Comparison of ENCODE assay signal across 22 mouse cellular contexts in genomic region chr15:82230098-82230611, GRCm38 (mm10). TPM values are rescaled to one million over a fixed set of nuclear protein-coding genes. Genes with fewer than 3 reads are reported as not detected.
DNase-seq lines count a peak whose midpoint lies in the region; ATAC-seq and TF ChIP-seq lines count a peak whose summit lies in the region.
"Had no signal": no experiment of that assay in that cellular context is flagged by ENCODE, and none has a peak within 500 bp of the region (broad histone marks: within the 10 kb centered on the region; RNA-seq: fewer than 3 reads in every experiment).

No protein-coding gene starts in this region.

- 64% methylated on average over 6 of the region's 6 CpGs for WGBS in heart, embryonic 10.5 days
- 78% methylated on average over 6 of the region's 6 CpGs for WGBS in heart, adult 2 months
- WGBS in stomach, embryonic 15.5 days = 68% methylated on average over 6 of the region's 6 CpGs
- WGBS in stomach, postnatal 0 days = 72% methylated on average over 6 of the region's 6 CpGs
- 64% methylated on average over 6 of the region's 6 CpGs for WGBS in liver, embryonic 11.5 days

- ATAC-seq in stomach, embryonic 15.5 days (ENCODE audit: insufficient read depth, low FRiP score, low read depth) = peak; percentile 23; the same call in 1 of the 2 replicates
- no peak for ATAC-seq in stomach, postnatal 0 days (ENCODE audit: low FRiP score, low TSS enrichment)
- peak; percentile 50 for ATAC-seq in liver, embryonic 11.5 days (replicated peaks; ENCODE audit: low FRiP score)
- ATAC-seq: forebrain, embryonic 16.5 days had no signal

- H3K27me3 ChIP-seq in heart, embryonic 10.5 days (ENCODE audit: insufficient read depth, poor library complexity, severe bottlenecking) = peaks cover 51% of the 10 kb centered on the region
- H3K27me3 ChIP-seq in heart, adult 2 months (ENCODE audit: control insufficient read depth, insufficient read depth, low read length) = no peaks in the 10 kb centered on the region
- peaks cover 4% of the 10 kb centered on the region; the same call in 1 of the 2 replicates for H3K27me3 ChIP-seq in stomach, embryonic 15.5 days (replicated peaks)
- H3K27me3 ChIP-seq in stomach, postnatal 0 days (ENCODE audit: control insufficient read depth, insufficient read depth, low read length) = no peaks in the 10 kb centered on the region
- peaks cover 4% of the 10 kb centered on the region for H3K27me3 ChIP-seq in liver, embryonic 11.5 days (replicated peaks; ENCODE audit: control insufficient read depth, insufficient read depth, low read length)

- H3K9ac ChIP-seq in heart, adult 2 months (ENCODE audit: low read depth, low read length) = no peak overlapping the region
- H3K9ac ChIP-seq in stomach, embryonic 15.5 days = no peak overlapping the region
- H3K9ac ChIP-seq in stomach, postnatal 0 days (ENCODE audit: low read length) = no peak overlapping the region
- H3K9ac ChIP-seq in liver, embryonic 11.5 days (ENCODE audit: low read depth, low read length) = peak overlapping the region; percentile 56; the same call in 1 of the 2 replicates
- H3K9ac ChIP-seq: embryonic facial prominence, embryonic 15.5 days; heart, embryonic 15.5 days; intestine, embryonic 15.5 days; lung, embryonic 14.5 days; midbrain, embryonic 12.5 days; neural tube, embryonic 15.5 days had no signal

- no peak overlapping the region for H3K4me3 ChIP-seq in heart, embryonic 10.5 days
- H3K4me3 ChIP-seq in heart, adult 2 months = no peak overlapping the region
- no peak overlapping the region for H3K4me3 ChIP-seq in stomach, embryonic 15.5 days (replicated peaks)
- no peak overlapping the region for H3K4me3 ChIP-seq in stomach, postnatal 0 days (ENCODE audit: low read depth, low read length)
- no peak overlapping the region for H3K4me3 ChIP-seq in liver, embryonic 11.5 days (ENCODE audit: low read depth, low read length)
- H3K4me3 ChIP-seq: embryonic facial prominence, embryonic 15.5 days; heart, embryonic 15.5 days; intestine, embryonic 15.5 days; midbrain, embryonic 12.5 days; myocyte; neural tube, embryonic 15.5 days had no signal

- H3K4me1 ChIP-seq in heart, embryonic 10.5 days = peaks cover 22% of the 10 kb centered on the region
- H3K4me1 ChIP-seq in heart, adult 2 months (ENCODE audit: control insufficient read depth, insufficient read depth, low read length) = no peaks in the 10 kb centered on the region
- H3K4me1 ChIP-seq in stomach, embryonic 15.5 days = no peaks in the 10 kb centered on the region
- H3K4me1 ChIP-seq in stomach, postnatal 0 days (replicated peaks; ENCODE audit: control insufficient read depth, insufficient read depth) = no peaks in the 10 kb centered on the region
- H3K4me1 ChIP-seq in liver, embryonic 11.5 days (replicated peaks; ENCODE audit: control insufficient read depth, insufficient read depth, low read length) = peaks cover 13% of the 10 kb centered on the region

- no peak for DNase-seq in heart, embryonic 10.5 days (ENCODE audit: low spot score)
- DNase-seq in heart, adult 2 months = no peak
- DNase-seq in stomach, postnatal 0 days (ENCODE audit: low spot score) = no peak
- DNase-seq in liver, embryonic 11.5 days (ENCODE audit: low spot score) = no peak
- DNase-seq in adrenal gland, postnatal 4 days (ENCODE audit: low spot score in 2 of 2) = no peak
- DNase-seq in right cerebral cortex, postnatal 14 days = no peak
- DNase-seq: cerebellum, adult 11 months; lung, embryonic 14.5 days; right cerebral cortex, postnatal 4 days; thymus, adult 2 months had no signal

- intact Hi-C loops in heart, adult 2 months (cut with DNase I) = no loop called here

- no peak for TF ChIP-seq EP300 in heart, adult 2 months (IDR thresholded peaks at IDR 0.05; ENCODE audit: insufficient read depth, low read depth, low read length)
- TF ChIP-seq EP300 in stomach, postnatal 0 days (optimal IDR thresholded peaks at IDR 0.05) = no peak

- no peak for TF ChIP-seq CTCF in heart, adult 2 months (IDR thresholded peaks at IDR 0.05)
- TF ChIP-seq CTCF in stomach, postnatal 0 days (IDR thresholded peaks at IDR 0.05; ENCODE audit: low read depth) = no peak

- no peak for TF ChIP-seq POLR2A in heart, adult 2 months (IDR thresholded peaks at IDR 0.05; ENCODE audit: insufficient read depth, low read depth, low read length)

- H3K9me3 ChIP-seq in heart, embryonic 10.5 days = no peaks in the 10 kb centered on the region
- H3K9me3 ChIP-seq in stomach, embryonic 15.5 days = no peaks in the 10 kb centered on the region
- no peaks in the 10 kb centered on the region for H3K9me3 ChIP-seq in stomach, postnatal 0 days (ENCODE audit: control insufficient read depth, low read length)
- no peaks in the 10 kb centered on the region for H3K9me3 ChIP-seq in liver, embryonic 11.5 days (ENCODE audit: control insufficient read depth, low read length)
- H3K9me3 ChIP-seq: embryonic facial prominence, embryonic 15.5 days; heart, embryonic 15.5 days; intestine, embryonic 15.5 days; midbrain, embryonic 12.5 days; neural tube, embryonic 15.5 days had no signal

- peaks cover 14% of the 10 kb centered on the region; the same call in 1 of the 2 replicates for H3K36me3 ChIP-seq in heart, embryonic 10.5 days
- H3K36me3 ChIP-seq in heart, adult 2 months (ENCODE audit: control insufficient read depth, insufficient read depth, low read length) = no peaks in the 10 kb centered on the region
- no peaks in the 10 kb centered on the region for H3K36me3 ChIP-seq in stomach, embryonic 15.5 days
- no peaks in the 10 kb centered on the region for H3K36me3 ChIP-seq in stomach, postnatal 0 days (ENCODE audit: control insufficient read depth, insufficient read depth, low read length)
- H3K36me3 ChIP-seq in liver, embryonic 11.5 days (ENCODE audit: control insufficient read depth, insufficient read depth, low read length) = peaks cover 3% of the 10 kb centered on the region; the same call in 1 of the 2 replicates
- H3K36me3 ChIP-seq: heart, embryonic 15.5 days; intestine, embryonic 15.5 days; neural tube, embryonic 15.5 days had no signal

- peak overlapping the region; percentile 75 for H3K27ac ChIP-seq in heart, embryonic 10.5 days
- H3K27ac ChIP-seq in heart, adult 2 months = no peak overlapping the region
- H3K27ac ChIP-seq in stomach, embryonic 15.5 days = no peak overlapping the region
- no peak overlapping the region for H3K27ac ChIP-seq in stomach, postnatal 0 days (replicated peaks)
- H3K27ac ChIP-seq in liver, embryonic 11.5 days (ENCODE audit: low read depth, low read length) = peak overlapping the region; percentile 69
- H3K27ac ChIP-seq: embryonic facial prominence, embryonic 15.5 days; heart, embryonic 15.5 days; intestine, embryonic 15.5 days; midbrain, embryonic 12.5 days; neural tube, embryonic 15.5 days had no signal

- no peaks in the 10 kb centered on the region for H3K79me2 ChIP-seq in heart, adult 2 months (replicated peaks; ENCODE audit: control insufficient read depth, insufficient read depth, low read length)

- H3K4me2 ChIP-seq in stomach, embryonic 15.5 days = no peak overlapping the region
- no peak overlapping the region for H3K4me2 ChIP-seq in stomach, postnatal 0 days (replicated peaks; ENCODE audit: low read depth)
- H3K4me2 ChIP-seq in liver, embryonic 11.5 days = peak overlapping the region; percentile 40
- H3K4me2 ChIP-seq: embryonic facial prominence, embryonic 15.5 days; heart, embryonic 15.5 days; intestine, embryonic 15.5 days; lung, embryonic 14.5 days; midbrain, embryonic 12.5 days; neural tube, embryonic 15.5 days had no signal

RNA-seq across cellular contexts. Expression of gene Tnfrsf13c, which starts 6.0 kb away (rescaled TPM):
- polyA plus RNA-seq in heart, embryonic 10.5 days (2016; fragmentation: Nextera tagmentation; extraction: Ambion mirVana) = 0.20 TPM in 1 of 2 replicates, not detected in the other
- total RNA-seq in heart, adult 2 months (2021) = under 1 TPM; 0.16 to 0.18 TPM
- polyA plus RNA-seq in heart, adult 2 months (2012; rRNA removed) = 0.44 and 0.86 TPM in 2 replicates
- polyA plus RNA-seq in stomach, embryonic 15.5 days (2015; fragmentation: Nextera tagmentation; extraction: Ambion mirVana) = 0.06 and 0.13 TPM in 2 replicates
- polyA plus RNA-seq in stomach, postnatal 0 days (2015; fragmentation: Nextera tagmentation; extraction: Ambion mirVana) = not detected in 2 replicates
- 0.16 and 0.56 TPM in 2 replicates for polyA plus RNA-seq in liver, embryonic 11.5 days (2014; fragmentation: Nextera tagmentation; extraction: Ambion mirVana)
- 1 to 10 TPM in 1 of 2 experiments, under 1 TPM in 1; 0.65 to 1.5 TPM for total RNA-seq in adrenal gland, postnatal 4 days (2021)
- polyA plus RNA-seq: heart, embryonic 15.5 days; intestine, embryonic 15.5 days; limb, embryonic 11.5 days; lung, embryonic 14.5 days; midbrain, embryonic 12.5 days had no signal

RNA-seq across cellular contexts. Expression of gene Cenpm, which starts 14.4 kb away (rescaled TPM):
- polyA plus RNA-seq in heart, embryonic 10.5 days (2016; fragmentation: Nextera tagmentation; extraction: Ambion mirVana) = 58.1 and 66.3 TPM in 2 replicates
- under 1 TPM; 0.39 to 0.42 TPM for total RNA-seq in heart, adult 2 months (2021)
- polyA plus RNA-seq in heart, adult 2 months (2012; rRNA removed) = 0.76 and 1.7 TPM in 2 replicates
- polyA plus RNA-seq in stomach, embryonic 15.5 days (2015; fragmentation: Nextera tagmentation; extraction: Ambion mirVana) = 51.0 and 57.6 TPM in 2 replicates
- 24.0 and 27.0 TPM in 2 replicates for polyA plus RNA-seq in stomach, postnatal 0 days (2015; fragmentation: Nextera tagmentation; extraction: Ambion mirVana)
- 56.5 and 58.8 TPM in 2 replicates for polyA plus RNA-seq in liver, embryonic 11.5 days (2014; fragmentation: Nextera tagmentation; extraction: Ambion mirVana)
- 10 to 100 TPM; 12.8 to 16.8 TPM for total RNA-seq in adrenal gland, postnatal 4 days (2021)

RNA-seq across cellular contexts. Expression of gene Shisa8, which starts 17.5 kb away (rescaled TPM):
- polyA plus RNA-seq in heart, embryonic 10.5 days (2016; fragmentation: Nextera tagmentation; extraction: Ambion mirVana) = 0.11 and 0.13 TPM in 2 replicates
- under 1 TPM; 0.13 to 0.23 TPM for total RNA-seq in heart, adult 2 months (2021)
- polyA plus RNA-seq in heart, adult 2 months (2012; rRNA removed) = 0.15 and 0.21 TPM in 2 replicates
- 0.19 TPM in 2 replicates for polyA plus RNA-seq in stomach, embryonic 15.5 days (2015; fragmentation: Nextera tagmentation; extraction: Ambion mirVana)
- polyA plus RNA-seq in stomach, postnatal 0 days (2015; fragmentation: Nextera tagmentation; extraction: Ambion mirVana) = 0.06 and 0.23 TPM in 2 replicates
- polyA plus RNA-seq in liver, embryonic 11.5 days (2014; fragmentation: Nextera tagmentation; extraction: Ambion mirVana) = 0.12 and 0.73 TPM in 2 replicates
- under 1 TPM; 0.70 to 0.79 TPM for total RNA-seq in adrenal gland, postnatal 4 days (2021)
- total RNA-seq: MEL had no signal

RNA-seq across cellular contexts. Expression of gene 1500009C09Rik, which starts 22.0 kb away (rescaled TPM):
- polyA plus RNA-seq in heart, embryonic 10.5 days (2016; fragmentation: Nextera tagmentation; extraction: Ambion mirVana) = not detected in 2 replicates
- total RNA-seq in heart, adult 2 months (2021) = not detected
- 0.08 TPM in 1 of 2 replicates, not detected in the other for polyA plus RNA-seq in heart, adult 2 months (2012; rRNA removed)
- 0.08 TPM in 1 of 2 replicates, not detected in the other for polyA plus RNA-seq in stomach, embryonic 15.5 days (2015; fragmentation: Nextera tagmentation; extraction: Ambion mirVana)
- polyA plus RNA-seq in stomach, postnatal 0 days (2015; fragmentation: Nextera tagmentation; extraction: Ambion mirVana) = 0.23 and 0.24 TPM in 2 replicates
- polyA plus RNA-seq in liver, embryonic 11.5 days (2014; fragmentation: Nextera tagmentation; extraction: Ambion mirVana) = not detected in 2 replicates
- under 1 TPM; 0.40 to 0.56 TPM for total RNA-seq in adrenal gland, postnatal 4 days (2021)
- total RNA-seq: gastrocnemius, postnatal 4 days; MEL had no signal
- polyA plus RNA-seq: embryonic facial prominence, embryonic 15.5 days; heart, embryonic 15.5 days; kidney, embryonic 14.5 days; limb, embryonic 11.5 days; lung, embryonic 14.5 days; myocyte had no signal

RNA-seq across cellular contexts. Expression of gene Sept3, which starts 44.5 kb away (rescaled TPM):
- polyA plus RNA-seq in heart, embryonic 10.5 days (2016; fragmentation: Nextera tagmentation; extraction: Ambion mirVana) = 3.7 and 14.0 TPM in 2 replicates
- total RNA-seq in heart, adult 2 months (2021) = under 1 TPM; 0.39 to 0.44 TPM
- polyA plus RNA-seq in heart, adult 2 months (2012; rRNA removed) = 0.43 and 0.85 TPM in 2 replicates
- 10.2 and 12.4 TPM in 2 replicates for polyA plus RNA-seq in stomach, embryonic 15.5 days (2015; fragmentation: Nextera tagmentation; extraction: Ambion mirVana)
- 2.1 and 2.9 TPM in 2 replicates for polyA plus RNA-seq in stomach, postnatal 0 days (2015; fragmentation: Nextera tagmentation; extraction: Ambion mirVana)
- 7.1 and 7.4 TPM in 2 replicates for polyA plus RNA-seq in liver, embryonic 11.5 days (2014; fragmentation: Nextera tagmentation; extraction: Ambion mirVana)
- total RNA-seq in adrenal gland, postnatal 4 days (2021) = 10 to 100 TPM; 13.3 to 17.7 TPM
- total RNA-seq: MEL had no signal

Comparison
In these comparisons a context has a peak if more than half of its experiments do, and no peak if none do; other contexts are left out.
1. H3K27ac ChIP-seq: peak in heart, embryonic 10.5 days (single experiment) and liver, embryonic 11.5 days (single experiment); none in heart, adult 2 months (single experiment), stomach, embryonic 15.5 days (single experiment) and stomach, postnatal 0 days (single experiment).